Mouse (Mus musculus) stomach, postnatal 0 days (tissue): ENCODE measurements around the gene Mapk8ip2. TPM values are rescaled to one million over a fixed set of nuclear protein-coding genes. Genes with fewer than 3 reads are reported as not detected.

Source experiments
- ATAC-seq: fragments of 200-750 bp; cut with Nextera tagmentation; 2 replicates; pipeline ENCODE4 v1.8.0; 2017; ENCODE audit not compliant: low FRiP score, low TSS enrichment
- DNase-seq: peaks from one replicate; pipeline ENCODE4 v3.0.0-alpha.2; 2016; ENCODE audit warnings: low spot score
- H3K27ac ChIP-seq: fragments of 300-500 bp; sonication (generic); replicated peaks from 2 replicates; pipeline ENCODE4 v1.5.1; 2014; ENCODE audit warnings: mild to moderate bottlenecking, control low read depth
- H3K27me3 ChIP-seq: fragments of 300-500 bp; sonication (generic); 2 replicates; pipeline ENCODE4 v1.6.1; 2014; ENCODE audit warnings: low read length; ENCODE audit not compliant: control insufficient read depth, insufficient read depth
- H3K36me3 ChIP-seq: fragments of 300-500 bp; sonication (generic); 2 replicates; pipeline ENCODE4 v1.6.1; 2014; ENCODE audit warnings: low read length, mixed read lengths; ENCODE audit not compliant: control insufficient read depth, insufficient read depth
- H3K4me1 ChIP-seq: fragments of 300-500 bp; sonication (generic); replicated peaks from 2 replicates; pipeline ENCODE4 v1.6.1; 2014; ENCODE audit warnings: antibody characterized with exemption; ENCODE audit not compliant: control insufficient read depth, insufficient read depth
- H3K4me2 ChIP-seq: fragments of 300-500 bp; sonication (generic); replicated peaks from 2 replicates; pipeline ENCODE4 v1.6.1; 2014; ENCODE audit warnings: low read depth, mild to moderate bottlenecking, control low read depth, moderate library complexity
- H3K4me3 ChIP-seq: fragments of 300-500 bp; sonication (generic); 2 replicates; pipeline ENCODE4 v1.5.1; 2014; ENCODE audit warnings: low read depth, low read length, control low read depth
- H3K9ac ChIP-seq: fragments of 300-500 bp; sonication (generic); 2 replicates; pipeline ENCODE4 v1.6.1; 2014; ENCODE audit warnings: mild to moderate bottlenecking, low read length, control low read depth, mixed read lengths
- H3K9me3 ChIP-seq: fragments of 300-500 bp; sonication (generic); 2 replicates; pipeline ENCODE4 v1.6.1; 2016; ENCODE audit warnings: low read length; ENCODE audit not compliant: control insufficient read depth
- CTCF ChIP-seq: IDR thresholded peaks from 2 replicates; pipeline ENCODE4 v1.5.1; 2016; ENCODE audit warnings: antibody characterized with exemption, low read depth, mild to moderate bottlenecking, moderate library complexity
- EP300 ChIP-seq: optimal IDR thresholded peaks from 2 replicates; pipeline ENCODE3; 2016; ENCODE audit warnings: antibody characterized with exemption
- WGBS: fragments of 180-500 bp; shearing (Covaris S2); extraction: QIAGEN DNeasy Blood & Tissue Kit; methylation state at CpG from one replicate; pipeline ENCODE4 v1.1.7; 2014; 5-methylcytosine and 5-hydroxymethylcytosine counted together
- polyA plus RNA-seq: library from polyadenylated mRNA; unstranded; fragments of >200 nt; fragmentation: Nextera tagmentation; extraction: Ambion mirVana; gene quantifications from 2 replicates; pipeline ENCODE4 v1.2.1, GENCODE M21; 2015

Gene Mapk8ip2
- polyA plus RNA-seq, 1 experiment from 2014 or later, result 1.6 TPM

- ATAC-seq, result no peak
- H3K4me3 ChIP-seq, result no peak overlapping the region
- no peaks in the 10 kb centered on the region for H3K4me1 ChIP-seq
- no peaks in the 10 kb centered on the region for H3K36me3 ChIP-seq
- no peak overlapping the region for H3K27ac ChIP-seq
- no peaks in the 10 kb centered on the region for H3K27me3 ChIP-seq
- H3K9ac ChIP-seq, result no peak overlapping the region
- TF ChIP-seq CTCF (no peak), EP300 (no peak)
- no peak for DNase-seq
- WGBS, result 90% methylated on average over 19 of the region's 19 CpGs
- H3K9me3 ChIP-seq, result no peaks in the 10 kb centered on the region
- no peak overlapping the region for H3K4me2 ChIP-seq
Measured at GRCm38 (mm10) chr15:89474596-89475292, 21.0 kb downstream of the Mapk8ip2 start.

- H3K36me3 ChIP-seq, result no peaks in the 10 kb centered on the region
- DNase-seq (no peak), ATAC-seq (no peak)
- no peaks in the 10 kb centered on the region for H3K27me3 ChIP-seq
- 94% methylated on average over 7 of the region's 7 CpGs for WGBS
- peak overlapping the region; percentile 71; the same call in 1 of the 2 replicates for H3K9ac ChIP-seq
- no peaks in the 10 kb centered on the region for H3K9me3 ChIP-seq
- H3K4me1 ChIP-seq, result no peaks in the 10 kb centered on the region
- TF ChIP-seq EP300, result no peak
- TF ChIP-seq CTCF, result no peak
- peak overlapping the region; percentile 57 for H3K4me3 ChIP-seq
- H3K4me2 ChIP-seq, result peak overlapping the region; percentile 87
- H3K27ac ChIP-seq, result no peak overlapping the region
Measured at GRCm38 (mm10) chr15:89475293-89475600, 21.5 kb downstream of the Mapk8ip2 start.

- Histone ChIP-seq H3K27ac (peak overlapping the region; percentile 81), H3K4me2 (peak overlapping the region; percentile 87), H3K9ac (peak overlapping the region; percentile 71), H3K4me1 (no peaks in the 10 kb centered on the region), H3K36me3 (no peaks in the 10 kb centered on the region), H3K4me3 (peak overlapping the region; percentile 57), H3K27me3 (no peaks in the 10 kb centered on the region), H3K9me3 (no peaks in the 10 kb centered on the region)
- 8% methylated on average over 44 of the region's 44 CpGs for WGBS
- TF ChIP-seq CTCF, result no peak
- no peak for TF ChIP-seq EP300
- DNase-seq, result peak; percentile 96
- ATAC-seq, result peak; percentile 98
Measured at GRCm38 (mm10) chr15:89475611-89476474, 22.1 kb downstream of the Mapk8ip2 start.

GRCm38 (mm10) chr15:89476475-89476815 is 22.7 kb downstream of the Mapk8ip2 start:
- H3K9ac ChIP-seq, result peak overlapping the region; percentile 65
- ATAC-seq (no peak; the same call in 1 of the 2 replicates), DNase-seq (no peak)
- no peaks in the 10 kb centered on the region for H3K36me3 ChIP-seq
- TF ChIP-seq EP300 (no peak), CTCF (no peak)
- peak overlapping the region; percentile 57 for H3K4me3 ChIP-seq
- H3K4me2 ChIP-seq, result peak overlapping the region; percentile 87
- 6% methylated on average over 5 of the region's 5 CpGs for WGBS
- H3K27ac ChIP-seq, result peak overlapping the region; percentile 81
- H3K27me3 ChIP-seq, result no peaks in the 10 kb centered on the region
- H3K4me1 ChIP-seq, result no peaks in the 10 kb centered on the region
- H3K9me3 ChIP-seq, result no peaks in the 10 kb centered on the region

- DNase-seq (no peak), ATAC-seq (no peak)
- no peaks in the 10 kb centered on the region for H3K9me3 ChIP-seq
- H3K4me2 ChIP-seq, result peak within 1 kb of the TSS; percentile 87
- 31% methylated on average over 9 of the region's 9 CpGs for WGBS
- peak within 1 kb of the TSS; percentile 57 for H3K4me3 ChIP-seq
- H3K36me3 ChIP-seq, result no peaks in the 10 kb centered on the region
- peak within 1 kb of the TSS; percentile 65 for H3K9ac ChIP-seq
- H3K4me1 ChIP-seq, result no peaks in the 10 kb centered on the region
- TF ChIP-seq CTCF (no peak), EP300 (no peak)
- H3K27ac ChIP-seq, result peak within 1 kb of the TSS; percentile 81
- no peaks in the 10 kb centered on the region for H3K27me3 ChIP-seq
Measured at GRCm38 (mm10) chr15:89477091-89477491, 23.4 kb downstream of the Mapk8ip2 start, which contains the start of gene Arsa. Gene Arsa, minus strand, starts transcription at chr15:89477425.

- ATAC-seq (no peak), DNase-seq (no peak)
- H3K4me2 ChIP-seq, result no peak overlapping the region
- no peak overlapping the region for H3K9ac ChIP-seq
- WGBS, result 61% methylated on average over 8 of the region's 8 CpGs
- H3K9me3 ChIP-seq, result no peaks in the 10 kb centered on the region
- no peak overlapping the region for H3K27ac ChIP-seq
- no peaks in the 10 kb centered on the region for H3K36me3 ChIP-seq
- no peaks in the 10 kb centered on the region for H3K27me3 ChIP-seq
- no peak overlapping the region for H3K4me3 ChIP-seq
- H3K4me1 ChIP-seq, result no peaks in the 10 kb centered on the region
- TF ChIP-seq EP300 (no peak), CTCF (no peak)
Measured at GRCm38 (mm10) chr15:89477806-89478205, 24.1 kb downstream of the Mapk8ip2 start.
